Mouse (Mus musculus) T-cell, adult 2 months (primary cell): ENCODE data around the gene Lrrc19.
"Not testable (repeated sequence)": the region's sequence is repeated elsewhere in the genome, so short reads cannot be mapped to it uniquely, and the experiment has no call there.

ENCODE experiments used
- DNase-seq: peaks from one replicate; pipeline ENCODE4 v3.0.0; 2022; ENCODE audit warnings: low spot score

The Lrrc19 gene

GRCm38 (mm10) chr4:94649920-94650319 is at the start of gene Lrrc19:
Gene Lrrc19, minus strand, starts transcription at chr4:94650144.
- no peak for DNase-seq

GRCm38 (mm10) chr4:94696368-94696767 is 46.4 kb upstream of the Lrrc19 start:
- DNase-seq, result no peak

- no peak for DNase-seq
These were observed 42.2 kb upstream of the Lrrc19 start for GRCm38 (mm10) chr4:94692175-94692574.

- DNase-seq, result no peak
These were observed 41.1 kb upstream of the Lrrc19 start for GRCm38 (mm10) chr4:94691078-94691477.

GRCm38 (mm10) chr4:94689804-94690203 is 39.9 kb upstream of the Lrrc19 start:
- DNase-seq, result not testable (repeated sequence)

- DNase-seq, result no peak
These were observed 33.4 kb upstream of the Lrrc19 start for GRCm38 (mm10) chr4:94683305-94683704.

- no peak for DNase-seq
These were observed 32.1 kb upstream of the Lrrc19 start for GRCm38 (mm10) chr4:94682029-94682428.

- no peak for DNase-seq
These were observed 31.2 kb upstream of the Lrrc19 start for GRCm38 (mm10) chr4:94681181-94681580.

- DNase-seq, result no peak
These were observed 30.7 kb upstream of the Lrrc19 start for GRCm38 (mm10) chr4:94680662-94681061.

- DNase-seq, result no peak
These were observed 19.8 kb upstream of the Lrrc19 start for GRCm38 (mm10) chr4:94669718-94670117.

GRCm38 (mm10) chr4:94650426-94651175 is 657 bp upstream of the Lrrc19 start:
- DNase-seq, result not testable (repeated sequence)

GRCm38 (mm10) chr4:94643141-94643540 is 6.8 kb downstream of the Lrrc19 start:
- no peak for DNase-seq

- DNase-seq, result no peak
These were observed 29.9 kb downstream of the Lrrc19 start for GRCm38 (mm10) chr4:94620077-94620476.

- DNase-seq, result no peak
These were observed 35.3 kb downstream of the Lrrc19 start for GRCm38 (mm10) chr4:94614627-94615006.

- DNase-seq, result peak; percentile 91
These were observed 35.8 kb downstream of the Lrrc19 start, which contains the start of gene Ift74 for GRCm38 (mm10) chr4:94613972-94614626. Gene Ift74, plus strand, starts transcription at chr4:94614491.

- DNase-seq, result no peak
These were observed 39.6 kb downstream of the Lrrc19 start for GRCm38 (mm10) chr4:94610339-94610738.

- DNase-seq, result no peak
These were observed 44.4 kb downstream of the Lrrc19 start for GRCm38 (mm10) chr4:94605591-94605990.

- DNase-seq, result no peak
These were observed 45.4 kb downstream of the Lrrc19 start for GRCm38 (mm10) chr4:94604452-94605019.

GRCm38 (mm10) chr4:94603031-94603629 is 46.8 kb downstream of the Lrrc19 start, which contains the start of gene Plaa:
Gene Plaa, minus strand, starts transcription at chr4:94603244.
- peak; percentile 92 for DNase-seq

- no peak for DNase-seq
These were observed 47.4 kb downstream of the Lrrc19 start for GRCm38 (mm10) chr4:94602496-94603030.

GRCm38 (mm10) chr4:94601395-94601794 is 48.5 kb downstream of the Lrrc19 start:
- DNase-seq, result peak; percentile 13

GRCm38 (mm10) chr4:94592709-94593108 is 57.2 kb downstream of the Lrrc19 start:
- DNase-seq, result no peak
